Mouse (Mus musculus) E14TG2a.4 (cell line): ENCODE measurements around the gene Tank.

Experiments used
- H3K27me3 ChIP-seq: 2 replicates; pipeline ENCODE4 v1.6.1; 2014; ENCODE audit warnings: low read length, control low read depth; ENCODE audit not compliant: insufficient read depth
- H3K36me3 ChIP-seq: 2 replicates; pipeline ENCODE4 v1.6.1; 2014; ENCODE audit warnings: low read length, control low read depth; ENCODE audit not compliant: insufficient read depth
- H3K4me1 ChIP-seq: replicated peaks from 2 replicates; pipeline ENCODE4 v1.6.1; 2014; ENCODE audit warnings: low read depth, low read length, control low read depth
- H3K4me3 ChIP-seq: replicated peaks from 2 replicates; pipeline ENCODE4 v1.5.1; 2014; ENCODE audit warnings: mild to moderate bottlenecking, low read length
- H3K9me3 ChIP-seq: 2 replicates; pipeline ENCODE4 v1.6.1; 2014; ENCODE audit warnings: low read length, control low read depth
- CTCF ChIP-seq: conservative IDR thresholded peaks from 2 replicates; pipeline ENCODE4 v1.5.1; 2014; ENCODE audit warnings: low read length
- NANOG ChIP-seq: IDR thresholded peaks from 2 replicates; pipeline ENCODE4 v1.6.1; 2014; ENCODE audit warnings: borderline replicate concordance, low read length, mixed read lengths
- POU5F1 ChIP-seq: IDR thresholded peaks from 2 replicates; pipeline ENCODE4 v1.6.1; 2014; ENCODE audit warnings: low read length, borderline replicate concordance

Tank gene

GRCm38 (mm10) chr2:61578433-61578832 lies at the start of gene Tank:
Tank (plus strand) TSS chr2:61578585.
- H3K4me3 ChIP-seq: no peak within 1 kb of the TSS
- no peaks in the 10 kb centered on the region for H3K27me3 ChIP-seq
- H3K4me1 ChIP-seq: peaks cover 4% of the 10 kb centered on the region; the same call in 1 of the 2 replicates
- no peaks in the 10 kb centered on the region for H3K9me3 ChIP-seq
- no peak for TF ChIP-seq NANOG
- TF ChIP-seq CTCF: no peak
- no peak for TF ChIP-seq POU5F1
- no peaks in the 10 kb centered on the region for H3K36me3 ChIP-seq

DNA sequence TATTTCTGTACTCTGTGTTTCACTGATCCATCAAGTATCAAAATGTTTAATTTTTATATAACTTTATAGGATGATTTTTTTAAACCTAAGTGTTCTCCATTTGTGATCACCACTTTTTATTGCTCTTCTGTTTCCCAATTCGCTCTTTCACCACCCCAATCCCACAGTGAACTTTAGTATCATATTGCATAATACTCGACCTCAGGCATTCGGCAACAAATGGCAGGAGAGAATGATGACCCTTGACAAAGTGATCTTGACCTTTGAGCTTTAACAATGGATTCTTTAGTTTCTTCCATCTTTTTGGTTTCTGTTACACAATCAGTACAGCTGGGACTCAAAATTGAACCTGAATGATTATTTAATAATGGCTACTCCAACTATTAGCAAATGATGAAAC lies 46.1 kb upstream of the Tank start:
- Histone ChIP-seq H3K4me1 (no peaks in the 10 kb centered on the region), H3K4me3 (no peak overlapping the region), H3K9me3 (no peaks in the 10 kb centered on the region), H3K36me3 (no peaks in the 10 kb centered on the region), H3K27me3 (no peaks in the 10 kb centered on the region)
- no peak for TF ChIP-seq CTCF
- no peak for TF ChIP-seq NANOG
- TF ChIP-seq POU5F1: no peak

DNA sequence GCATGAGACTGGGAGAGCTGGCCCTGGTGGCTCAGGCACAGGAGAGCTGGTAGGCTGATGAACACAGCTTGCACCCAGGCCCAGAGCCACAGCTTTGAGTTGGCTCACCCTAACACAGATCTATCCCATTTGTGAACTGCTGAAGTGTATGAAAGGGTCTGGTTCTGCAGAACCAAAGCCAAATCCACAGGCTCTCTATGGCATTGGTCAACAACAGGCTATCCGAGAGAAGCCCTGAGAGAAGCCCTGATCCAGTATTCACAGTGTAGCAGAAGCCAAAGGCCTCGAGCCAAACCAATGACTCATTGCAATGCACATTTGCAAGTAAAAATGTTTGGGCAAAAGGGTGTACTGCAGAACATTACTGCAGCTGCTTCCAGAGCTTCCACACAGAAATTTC lies 45.3 kb upstream of the Tank start:
- no peaks in the 10 kb centered on the region for H3K27me3 ChIP-seq
- no peak for TF ChIP-seq NANOG
- TF ChIP-seq POU5F1: no peak
- TF ChIP-seq CTCF: no peak
- H3K36me3 ChIP-seq: no peaks in the 10 kb centered on the region
- H3K4me3 ChIP-seq: no peak overlapping the region
- H3K9me3 ChIP-seq: no peaks in the 10 kb centered on the region
- H3K4me1 ChIP-seq: no peaks in the 10 kb centered on the region

- no peak for TF ChIP-seq POU5F1
- TF ChIP-seq NANOG: no peak
- no peak for TF ChIP-seq CTCF
- H3K36me3 ChIP-seq: no peaks in the 10 kb centered on the region
- H3K4me1 ChIP-seq: no peaks in the 10 kb centered on the region
- no peaks in the 10 kb centered on the region for H3K9me3 ChIP-seq
- H3K4me3 ChIP-seq: no peak overlapping the region
- H3K27me3 ChIP-seq: no peaks in the 10 kb centered on the region
These were observed 41.5 kb upstream of the Tank start for GRCm38 (mm10) chr2:61536901-61537300.

GRCm38 (mm10) chr2:61539378-61539777 lies 39.0 kb upstream of the Tank start:
- Histone ChIP-seq H3K4me1 (no peaks in the 10 kb centered on the region), H3K9me3 (no peaks in the 10 kb centered on the region), H3K36me3 (no peaks in the 10 kb centered on the region), H3K4me3 (no peak overlapping the region), H3K27me3 (no peaks in the 10 kb centered on the region)
- TF ChIP-seq NANOG (no peak), POU5F1 (no peak), CTCF (no peak)

DNA sequence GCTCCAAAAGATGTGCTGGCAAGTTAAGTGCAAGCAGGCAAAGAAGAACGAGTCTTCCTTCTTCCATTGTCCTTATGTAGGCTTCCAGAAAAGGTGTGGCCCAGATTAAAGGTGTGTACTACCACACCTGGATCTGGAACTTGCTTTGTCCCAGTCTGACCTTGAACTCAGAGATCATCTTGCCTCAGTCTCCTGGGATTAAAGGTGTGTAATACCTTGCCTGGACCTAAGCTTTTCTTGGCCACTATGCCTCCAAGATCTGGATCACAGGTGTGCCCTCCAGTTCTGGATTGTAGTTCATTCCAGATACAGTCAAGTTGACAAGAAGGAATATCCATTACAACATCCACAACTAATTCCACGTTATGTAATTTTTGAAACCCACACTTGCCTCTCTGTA lies 36.0 kb upstream of the Tank start:
- no peaks in the 10 kb centered on the region for H3K27me3 ChIP-seq
- no peaks in the 10 kb centered on the region for H3K36me3 ChIP-seq
- H3K4me1 ChIP-seq: no peaks in the 10 kb centered on the region
- H3K9me3 ChIP-seq: no peaks in the 10 kb centered on the region
- no peak overlapping the region for H3K4me3 ChIP-seq
- no peak for TF ChIP-seq POU5F1
- TF ChIP-seq CTCF: no peak
- TF ChIP-seq NANOG: no peak

- Histone ChIP-seq H3K4me3 (no peak overlapping the region), H3K36me3 (no peaks in the 10 kb centered on the region), H3K4me1 (no peaks in the 10 kb centered on the region), H3K9me3 (no peaks in the 10 kb centered on the region), H3K27me3 (no peaks in the 10 kb centered on the region)
- TF ChIP-seq NANOG (no peak), CTCF (no peak)
These were observed 32.7 kb upstream of the Tank start for GRCm38 (mm10) chr2:61545666-61546065.

DNA sequence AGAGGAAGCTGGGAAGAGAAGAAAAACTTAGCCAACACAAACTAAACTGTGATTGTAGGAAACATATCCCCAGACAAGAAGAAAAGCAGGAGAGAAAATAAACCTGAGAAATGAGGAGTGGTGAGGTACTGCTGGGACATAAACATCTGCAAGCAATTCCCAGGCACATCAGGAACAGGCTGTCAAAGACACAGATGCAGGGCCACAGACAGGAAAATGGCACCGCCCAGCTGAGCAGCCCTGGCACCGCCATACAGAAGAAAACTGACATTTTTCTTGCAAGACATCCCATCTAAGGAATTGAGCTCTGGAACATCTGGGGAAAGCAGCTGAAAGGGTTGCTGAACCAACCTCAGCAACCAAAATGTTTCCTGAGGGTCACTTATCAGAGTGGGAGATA lies 30.4 kb upstream of the Tank start:
- Histone ChIP-seq H3K4me1 (no peaks in the 10 kb centered on the region), H3K27me3 (no peaks in the 10 kb centered on the region), H3K9me3 (no peaks in the 10 kb centered on the region), H3K36me3 (no peaks in the 10 kb centered on the region), H3K4me3 (no peak overlapping the region)
- no peak for TF ChIP-seq CTCF
- no peak for TF ChIP-seq POU5F1
- TF ChIP-seq NANOG: no peak

DNA sequence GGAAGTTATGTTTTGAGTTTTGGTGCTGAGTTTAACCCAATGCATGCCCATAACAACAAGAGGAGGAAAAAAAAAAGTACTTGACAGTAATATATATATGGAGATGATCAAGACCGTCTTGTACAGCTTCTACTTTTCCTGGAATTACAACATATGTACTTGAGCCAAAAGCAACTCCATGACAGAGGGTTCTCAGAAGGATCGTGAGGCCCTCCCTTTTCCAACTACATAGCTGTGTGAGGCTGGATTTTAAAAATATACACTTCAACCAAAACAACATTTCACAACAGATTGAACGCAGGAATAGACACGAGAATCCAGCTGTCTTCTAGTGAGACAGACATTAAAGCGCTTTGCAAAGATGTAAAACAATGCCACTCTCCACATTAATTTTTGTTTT lies 26.7 kb upstream of the Tank start:
- Histone ChIP-seq H3K4me1 (peaks cover 8% of the 10 kb centered on the region), H3K27me3 (no peaks in the 10 kb centered on the region), H3K9me3 (no peaks in the 10 kb centered on the region), H3K36me3 (no peaks in the 10 kb centered on the region), H3K4me3 (no peak overlapping the region)
- no peak for TF ChIP-seq CTCF
- TF ChIP-seq POU5F1: no peak
- TF ChIP-seq NANOG: no peak
